Mouse (Mus musculus): ENCODE measurements at regions not wholly inside any gene's neighbourhood (a gene's known extent, or its start where the extent isn't known, plus 50 kb on each side); places are given as distances from the start of the nearest gene placed in this dataset.

DNA sequence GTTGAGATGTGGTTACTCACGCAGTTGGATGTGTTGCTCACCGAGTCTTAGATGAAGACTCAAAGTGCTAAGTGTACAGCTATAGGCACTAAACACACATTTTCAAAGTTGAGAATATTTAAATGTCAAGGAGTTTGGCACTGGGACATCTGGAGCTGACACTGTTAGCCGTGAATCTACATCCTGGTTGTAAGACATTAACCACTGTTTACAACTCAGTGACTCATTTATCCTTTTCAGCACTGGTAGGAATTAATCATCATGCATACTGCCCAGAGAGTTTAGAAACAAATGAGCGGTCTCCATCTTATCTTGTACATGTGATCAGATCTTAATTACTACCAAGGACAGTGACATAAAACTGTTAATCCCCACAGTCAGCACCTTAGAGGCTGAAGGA is 1241.7 kb downstream of the 9330182O14Rik start:
- TF ChIP-seq POU5F1 (IDR thresholded peaks at IDR 0.05; ENCODE audit: borderline replicate concordance, low read length) (no peak), NANOG (IDR thresholded peaks at IDR 0.05; ENCODE audit: borderline replicate concordance, low read length) (no peak), CTCF (conservative IDR thresholded peaks at IDR 0.05; ENCODE audit: low read length) (no peak)
- H3K27me3 ChIP-seq (ENCODE audit: insufficient read depth, low read length) = no peaks in the 10 kb centered on the region
- H3K36me3 ChIP-seq (ENCODE audit: insufficient read depth, low read length) = no peaks in the 10 kb centered on the region
- H3K4me1 ChIP-seq (replicated peaks; ENCODE audit: low read depth, low read length) = no peaks in the 10 kb centered on the region
- no peak overlapping the region for H3K4me3 ChIP-seq (replicated peaks; ENCODE audit: low read length)
- H3K9me3 ChIP-seq (ENCODE audit: low read length) = peaks cover 4% of the 10 kb centered on the region; the same call in 1 of the 2 replicates

DNA sequence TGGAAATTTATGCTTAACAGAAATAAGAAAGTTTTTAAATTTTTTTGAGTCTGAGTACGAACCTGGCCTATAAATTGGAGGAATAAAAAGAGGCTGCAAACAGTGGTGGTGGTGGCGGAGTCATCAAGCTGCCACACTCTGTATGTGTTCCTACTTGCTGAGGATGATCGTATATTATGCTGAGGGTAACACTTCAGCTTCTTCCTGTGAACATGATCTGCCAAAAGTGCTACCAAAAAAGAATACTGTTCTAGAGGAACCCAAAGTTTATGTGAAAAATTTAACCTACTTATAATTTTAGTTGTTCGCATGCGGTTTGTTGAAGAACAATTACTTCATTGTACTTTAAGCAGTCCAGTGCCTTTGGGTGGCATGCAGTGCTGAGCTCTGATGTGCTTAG is 1245.5 kb downstream of the 9330182O14Rik start:
- TF ChIP-seq CTCF (conservative IDR thresholded peaks at IDR 0.05; ENCODE audit: low read length) (no peak), NANOG (IDR thresholded peaks at IDR 0.05; ENCODE audit: borderline replicate concordance, low read length) (no peak), POU5F1 (IDR thresholded peaks at IDR 0.05; ENCODE audit: borderline replicate concordance, low read length) (no peak)
- no peak overlapping the region for H3K4me3 ChIP-seq (replicated peaks; ENCODE audit: low read length)
- H3K36me3 ChIP-seq (ENCODE audit: insufficient read depth, low read length) = no peaks in the 10 kb centered on the region
- H3K9me3 ChIP-seq (ENCODE audit: low read length) = no peaks in the 10 kb centered on the region
- H3K27me3 ChIP-seq (ENCODE audit: insufficient read depth, low read length) = no peaks in the 10 kb centered on the region
- H3K4me1 ChIP-seq (replicated peaks; ENCODE audit: low read depth, low read length) = no peaks in the 10 kb centered on the region

DNA sequence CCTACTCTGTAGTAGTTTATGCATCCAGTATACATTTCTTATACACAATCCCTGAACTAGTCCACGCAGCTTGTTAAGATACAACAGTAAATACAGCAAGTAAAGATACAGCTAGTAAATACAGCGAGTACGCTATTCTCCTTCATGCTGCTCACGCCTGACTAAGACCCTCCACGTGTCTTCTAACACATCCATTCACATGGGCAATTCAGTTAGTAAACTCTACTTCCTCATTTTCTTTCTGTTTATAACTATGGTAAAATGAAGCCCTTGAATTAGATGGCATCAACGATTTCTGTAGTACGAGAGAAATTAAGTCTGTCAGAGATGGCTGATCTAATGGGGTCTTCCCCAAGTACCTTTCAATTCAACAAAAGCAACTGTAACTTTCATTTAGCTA is 1246.3 kb downstream of the 9330182O14Rik start:
- H3K4me3 ChIP-seq (replicated peaks; ENCODE audit: low read length) = no peak overlapping the region
- no peaks in the 10 kb centered on the region for H3K36me3 ChIP-seq (ENCODE audit: insufficient read depth, low read length)
- H3K27me3 ChIP-seq (ENCODE audit: insufficient read depth, low read length) = no peaks in the 10 kb centered on the region
- TF ChIP-seq POU5F1 (IDR thresholded peaks at IDR 0.05; ENCODE audit: borderline replicate concordance, low read length) (no peak), NANOG (IDR thresholded peaks at IDR 0.05; ENCODE audit: borderline replicate concordance, low read length) (no peak), CTCF (conservative IDR thresholded peaks at IDR 0.05; ENCODE audit: low read length) (no peak)
- H3K4me1 ChIP-seq (replicated peaks; ENCODE audit: low read depth, low read length) = no peaks in the 10 kb centered on the region
- H3K9me3 ChIP-seq (ENCODE audit: low read length) = no peaks in the 10 kb centered on the region

DNA sequence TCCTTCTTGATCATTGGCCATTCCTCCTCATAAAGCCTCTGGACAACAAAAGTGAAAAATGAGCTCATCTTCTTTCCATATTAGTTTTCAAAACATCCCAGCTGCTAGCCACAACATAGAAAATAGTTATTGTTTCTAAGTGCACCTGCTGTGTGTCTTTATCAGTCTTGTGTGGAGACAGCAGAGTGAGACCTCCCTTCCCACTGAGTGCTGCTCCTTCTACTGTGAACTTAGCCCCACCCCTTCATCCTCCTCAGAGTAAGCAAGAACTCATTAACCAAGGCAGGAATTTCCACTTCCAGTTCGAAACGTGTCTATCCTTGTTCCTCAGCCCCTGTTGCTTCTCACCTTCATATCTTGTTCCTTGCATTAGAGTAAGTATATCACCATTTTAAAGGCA is 1256.5 kb downstream of the 9330182O14Rik start:
- no peaks in the 10 kb centered on the region for H3K9me3 ChIP-seq (ENCODE audit: low read length)
- no peaks in the 10 kb centered on the region for H3K36me3 ChIP-seq (ENCODE audit: insufficient read depth, low read length)
- no peaks in the 10 kb centered on the region for H3K27me3 ChIP-seq (ENCODE audit: insufficient read depth, low read length)
- no peak overlapping the region for H3K4me3 ChIP-seq (replicated peaks; ENCODE audit: low read length)
- TF ChIP-seq CTCF (conservative IDR thresholded peaks at IDR 0.05; ENCODE audit: low read length) = no peak
- TF ChIP-seq NANOG (IDR thresholded peaks at IDR 0.05; ENCODE audit: borderline replicate concordance, low read length) = no peak
- no peak for TF ChIP-seq POU5F1 (IDR thresholded peaks at IDR 0.05; ENCODE audit: borderline replicate concordance, low read length)
- peaks cover 5% of the 10 kb centered on the region for H3K4me1 ChIP-seq (replicated peaks; ENCODE audit: low read depth, low read length)

All from E14TG2a.4 (cell line).